Mouse (Mus musculus) midbrain, embryonic 13.5 days (tissue): Measurements from ENCODE around the gene Plod2. TPM values are rescaled to one million over a fixed set of nuclear protein-coding genes. Genes with fewer than 3 reads are reported as not detected.

ENCODE experiments used
- ATAC-seq: fragments of 200-750 bp; cut with Nextera tagmentation; 2 replicates; pipeline ENCODE4 v1.8.0; 2017; ENCODE audit warnings: mild to moderate bottlenecking, moderate TSS enrichment, moderate library complexity
- H3K27ac ChIP-seq: fragments of 300-500 bp; sonication (generic); 2 replicates; pipeline ENCODE4 v1.5.1; 2015; ENCODE audit warnings: inconsistent platforms, mild to moderate bottlenecking, moderate library complexity
- H3K27me3 ChIP-seq: fragments of 300-500 bp; sonication (generic); 2 replicates; pipeline ENCODE4 v1.6.1; 2015; ENCODE audit warnings: mild to moderate bottlenecking, inconsistent platforms
- H3K36me3 ChIP-seq: fragments of 300-500 bp; sonication (generic); 2 replicates; pipeline ENCODE4 v1.6.1; 2015; ENCODE audit warnings: mild to moderate bottlenecking, inconsistent platforms
- H3K4me1 ChIP-seq: fragments of 300-500 bp; sonication (generic); replicated peaks from 2 replicates; pipeline ENCODE4 v1.6.1; 2015; ENCODE audit warnings: inconsistent platforms
- H3K4me2 ChIP-seq: fragments of 300-500 bp; sonication (generic); replicated peaks from 2 replicates; pipeline ENCODE4 v1.6.1; 2015; ENCODE audit warnings: moderate library complexity, mild to moderate bottlenecking, inconsistent platforms
- H3K4me3 ChIP-seq: fragments of 300-500 bp; sonication (generic); replicated peaks from 2 replicates; pipeline ENCODE4 v1.5.1; 2015; ENCODE audit warnings: mild to moderate bottlenecking, inconsistent platforms
- H3K9ac ChIP-seq: fragments of 300-500 bp; sonication (generic); replicated peaks from 2 replicates; pipeline ENCODE4 v1.6.1; 2015; ENCODE audit warnings: mild to moderate bottlenecking, inconsistent platforms
- H3K9me3 ChIP-seq: fragments of 300-500 bp; sonication (generic); 2 replicates; pipeline ENCODE4 v1.6.1; 2016; ENCODE audit warnings: mild to moderate bottlenecking, inconsistent platforms
- WGBS: fragments of 180-500 bp; shearing (Covaris S2); methylation state at CpG from one replicate; pipeline ENCODE4 v1.1.7; 2015; 5-methylcytosine and 5-hydroxymethylcytosine counted together
- polyA plus RNA-seq: library from polyadenylated mRNA; unstranded; fragments of >200 nt; fragmentation: Nextera tagmentation; extraction: Ambion mirVana; gene quantifications from 2 replicates; pipeline ENCODE4 v1.2.1, GENCODE M21; 2015

Plod2 gene
- polyA plus RNA-seq, 1 experiment from 2014 or later = 11.1 TPM

DNA sequence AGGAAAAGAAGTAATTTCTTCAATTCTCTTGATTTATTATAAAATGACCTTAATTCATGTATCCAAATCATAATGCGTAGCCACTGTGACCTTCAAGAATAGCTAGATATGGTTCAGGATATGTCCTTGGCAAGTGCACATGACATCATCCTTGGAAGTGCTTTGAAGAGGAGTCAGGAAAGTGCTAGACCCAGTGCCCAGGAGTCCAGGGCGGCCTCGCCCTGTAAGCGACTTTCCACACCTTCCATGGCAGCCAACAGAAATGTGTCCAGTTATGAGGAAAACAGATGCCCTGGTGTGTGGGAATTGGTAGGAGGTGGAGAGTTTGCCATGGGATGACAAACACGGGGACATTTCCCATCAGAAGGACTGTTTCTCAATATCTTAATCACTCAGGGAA, 47.0 kb downstream of the Plod2 start:
- Histone ChIP-seq H3K36me3 (peaks cover 12% of the 10 kb centered on the region), H3K27me3 (no peaks in the 10 kb centered on the region), H3K27ac (no peak overlapping the region), H3K4me3 (no peak overlapping the region), H3K9me3 (no peaks in the 10 kb centered on the region), H3K4me2 (no peak overlapping the region), H3K4me1 (0 out of 2 replicates have a peak, but pooled peaks cover 2% of the 10 kb centered on the region), H3K9ac (no peak overlapping the region)
- WGBS = 94% methylated on average over 5 of the region's 5 CpGs
- no peak for ATAC-seq

DNA sequence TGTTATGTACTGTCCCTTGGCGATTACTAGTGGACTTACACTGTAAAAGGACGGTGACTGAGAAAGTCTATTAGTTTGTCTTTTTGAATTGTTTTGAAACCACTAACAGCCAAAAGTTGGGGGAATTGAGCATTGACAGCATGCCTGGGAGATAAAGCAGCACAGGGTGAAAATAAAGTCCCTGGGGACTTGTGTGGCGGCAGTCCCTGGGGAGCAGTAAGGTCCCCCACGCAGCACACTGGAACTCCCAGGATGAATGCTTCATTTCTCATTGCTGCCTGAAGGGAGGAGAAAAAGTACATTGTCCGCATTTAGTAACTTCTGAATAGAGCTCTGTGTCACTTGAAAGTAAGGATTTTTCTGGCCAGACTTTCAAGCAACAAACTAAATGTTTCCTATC, 49.5 kb downstream of the Plod2 start:
- Histone ChIP-seq H3K27me3 (no peaks in the 10 kb centered on the region), H3K4me2 (no peak overlapping the region), H3K4me1 (no peaks in the 10 kb centered on the region), H3K9me3 (no peaks in the 10 kb centered on the region), H3K27ac (no peak overlapping the region), H3K4me3 (no peak overlapping the region), H3K36me3 (peaks cover 9% of the 10 kb centered on the region), H3K9ac (no peak overlapping the region)
- 76% methylated on average over 5 of the region's 5 CpGs for WGBS
- no peak for ATAC-seq

DNA sequence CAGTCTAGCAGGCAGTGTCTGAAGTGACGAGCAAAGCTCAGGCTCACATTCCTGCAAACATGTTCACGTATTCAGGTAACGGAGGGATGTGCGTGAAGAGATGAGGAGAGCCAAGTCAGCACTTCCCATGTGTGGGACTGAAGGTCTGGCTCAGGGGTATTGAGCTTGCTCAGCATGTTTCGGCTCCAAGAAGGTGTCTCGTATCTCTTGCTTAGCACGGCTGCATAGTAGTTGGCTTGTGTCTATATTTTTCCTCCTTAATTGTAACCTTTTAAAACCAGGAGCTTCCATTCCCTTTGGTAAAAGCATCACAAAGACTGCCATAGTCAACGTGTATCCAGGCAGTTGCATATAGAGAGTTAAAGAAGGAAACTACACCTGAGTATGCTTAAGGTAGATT, 50.7 kb downstream of the Plod2 start:
- Histone ChIP-seq H3K36me3 (peaks cover 3% of the 10 kb centered on the region; the same call in 1 of the 2 replicates), H3K9ac (no peak overlapping the region), H3K4me1 (no peaks in the 10 kb centered on the region), H3K4me2 (no peak overlapping the region), H3K27ac (no peak overlapping the region), H3K4me3 (no peak overlapping the region), H3K9me3 (no peaks in the 10 kb centered on the region), H3K27me3 (no peaks in the 10 kb centered on the region)
- ATAC-seq = no peak
- WGBS = 93% methylated on average over 8 of the region's 8 CpGs

DNA sequence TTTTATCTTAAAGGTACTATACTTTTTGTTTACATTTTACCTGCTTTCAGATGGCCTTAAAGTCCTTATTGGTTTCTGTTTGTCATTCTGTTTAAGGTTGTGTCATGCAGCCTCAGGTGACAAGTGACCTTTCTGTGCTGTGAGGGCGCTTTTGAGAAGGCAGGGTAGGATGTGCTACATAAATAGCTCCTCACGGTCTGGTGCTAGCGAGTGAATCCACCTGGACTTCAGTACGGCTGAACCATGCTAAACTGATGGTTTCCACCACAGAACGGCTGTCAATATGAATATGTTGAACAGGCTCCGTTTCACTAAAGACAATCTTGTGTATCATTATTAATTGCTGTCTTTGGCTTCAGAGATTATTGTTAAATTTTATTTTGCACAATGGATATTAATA, 52.5 kb downstream of the Plod2 start:
- ATAC-seq = no peak
- no peak overlapping the region for H3K4me3 ChIP-seq
- H3K9me3 ChIP-seq = no peaks in the 10 kb centered on the region
- 81% methylated on average over 6 of the region's 6 CpGs for WGBS
- H3K4me2 ChIP-seq = no peak overlapping the region
- no peaks in the 10 kb centered on the region for H3K4me1 ChIP-seq
- H3K36me3 ChIP-seq = no peaks in the 10 kb centered on the region
- H3K27me3 ChIP-seq = no peaks in the 10 kb centered on the region
- H3K9ac ChIP-seq = no peak overlapping the region
- H3K27ac ChIP-seq = no peak overlapping the region

DNA sequence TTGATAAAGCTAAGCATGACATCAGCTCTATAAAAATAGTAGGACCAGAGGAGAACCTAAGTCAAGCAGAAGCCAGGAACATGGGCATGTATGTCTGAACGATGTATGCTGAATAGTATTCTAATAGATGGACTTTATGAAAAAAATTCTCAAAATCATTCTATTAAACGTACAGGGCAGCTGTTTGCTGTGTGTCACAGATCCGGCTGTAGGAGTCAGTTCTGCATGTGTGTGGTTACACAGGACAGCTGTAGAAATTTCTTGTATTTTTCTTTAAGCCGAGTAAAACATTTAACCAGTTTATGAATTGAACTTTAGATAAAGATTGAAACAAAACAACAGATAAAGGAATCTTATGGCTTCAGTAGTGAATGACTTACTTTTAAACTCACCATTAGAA, 53.3 kb downstream of the Plod2 start:
- Histone ChIP-seq H3K4me1 (no peaks in the 10 kb centered on the region), H3K9ac (no peak overlapping the region), H3K4me3 (no peak overlapping the region), H3K27ac (no peak overlapping the region), H3K9me3 (no peaks in the 10 kb centered on the region), H3K27me3 (no peaks in the 10 kb centered on the region), H3K4me2 (no peak overlapping the region), H3K36me3 (no peaks in the 10 kb centered on the region)
- ATAC-seq = no peak
- WGBS = 92% methylated on average over 4 of the region's 4 CpGs

DNA sequence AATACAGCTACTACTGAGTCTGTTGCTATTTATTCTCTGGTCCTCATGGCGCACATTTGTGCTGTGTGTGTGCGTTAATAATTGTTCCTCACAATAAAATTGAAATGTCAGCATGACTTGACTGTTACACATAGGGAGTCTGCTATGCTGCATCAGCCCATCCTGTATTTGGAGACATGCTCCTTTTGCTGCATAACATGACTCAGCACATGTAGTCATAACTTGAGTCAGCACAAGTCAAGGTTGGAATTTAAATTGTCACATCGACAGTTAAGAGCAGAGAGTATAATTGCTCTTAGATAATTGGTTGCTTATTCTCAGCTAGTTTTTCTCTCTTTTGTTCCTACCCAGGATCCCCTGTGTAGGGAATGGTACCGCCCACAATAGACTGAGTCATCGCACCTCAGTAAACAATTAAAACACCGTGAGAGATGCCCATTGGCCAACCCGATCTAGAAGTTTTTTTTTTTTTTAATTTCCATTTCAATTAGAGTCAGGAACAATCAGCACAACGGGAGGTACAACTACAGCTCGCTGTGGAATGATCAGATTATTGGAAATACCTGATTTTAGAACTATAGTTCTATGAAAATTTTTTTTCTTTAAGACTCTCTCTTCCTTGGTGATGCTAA, 55.0 kb downstream of the Plod2 start:
- no peak overlapping the region for H3K27ac ChIP-seq
- H3K4me2 ChIP-seq = no peak overlapping the region
- no peak for ATAC-seq
- no peaks in the 10 kb centered on the region for H3K27me3 ChIP-seq
- no peak overlapping the region for H3K9ac ChIP-seq
- no peak overlapping the region for H3K4me3 ChIP-seq
- no peaks in the 10 kb centered on the region for H3K4me1 ChIP-seq
- H3K9me3 ChIP-seq = no peaks in the 10 kb centered on the region
- 88% methylated on average over 9 of the region's 9 CpGs for WGBS
- no peaks in the 10 kb centered on the region for H3K36me3 ChIP-seq

DNA sequence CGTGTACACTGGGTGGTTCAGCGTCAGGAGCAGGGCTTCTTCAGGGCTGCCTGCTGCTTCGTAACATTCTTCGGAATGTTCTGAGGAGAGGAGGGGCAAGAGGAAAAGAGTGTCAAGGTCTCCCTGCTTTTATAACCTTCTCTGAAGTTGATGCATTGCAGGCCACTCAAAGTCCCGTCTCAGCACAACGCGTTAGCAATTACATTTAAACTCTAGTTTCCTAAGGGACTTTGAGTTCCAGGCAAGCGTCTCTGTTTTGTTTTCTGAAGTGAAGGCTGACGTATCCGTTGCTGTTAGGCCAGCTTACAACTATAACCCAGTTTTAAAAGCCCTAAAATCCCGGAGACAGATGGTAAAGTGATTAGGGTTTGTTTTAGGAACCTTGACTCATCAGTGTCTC, 55.8 kb downstream of the Plod2 start:
- H3K4me1 ChIP-seq = no peaks in the 10 kb centered on the region
- no peaks in the 10 kb centered on the region for H3K36me3 ChIP-seq
- no peaks in the 10 kb centered on the region for H3K9me3 ChIP-seq
- WGBS = 81% methylated on average over 11 of the region's 11 CpGs
- H3K4me3 ChIP-seq = no peak overlapping the region
- no peak overlapping the region for H3K4me2 ChIP-seq
- no peak for ATAC-seq
- no peaks in the 10 kb centered on the region for H3K27me3 ChIP-seq
- no peak overlapping the region for H3K9ac ChIP-seq
- no peak overlapping the region for H3K27ac ChIP-seq

DNA sequence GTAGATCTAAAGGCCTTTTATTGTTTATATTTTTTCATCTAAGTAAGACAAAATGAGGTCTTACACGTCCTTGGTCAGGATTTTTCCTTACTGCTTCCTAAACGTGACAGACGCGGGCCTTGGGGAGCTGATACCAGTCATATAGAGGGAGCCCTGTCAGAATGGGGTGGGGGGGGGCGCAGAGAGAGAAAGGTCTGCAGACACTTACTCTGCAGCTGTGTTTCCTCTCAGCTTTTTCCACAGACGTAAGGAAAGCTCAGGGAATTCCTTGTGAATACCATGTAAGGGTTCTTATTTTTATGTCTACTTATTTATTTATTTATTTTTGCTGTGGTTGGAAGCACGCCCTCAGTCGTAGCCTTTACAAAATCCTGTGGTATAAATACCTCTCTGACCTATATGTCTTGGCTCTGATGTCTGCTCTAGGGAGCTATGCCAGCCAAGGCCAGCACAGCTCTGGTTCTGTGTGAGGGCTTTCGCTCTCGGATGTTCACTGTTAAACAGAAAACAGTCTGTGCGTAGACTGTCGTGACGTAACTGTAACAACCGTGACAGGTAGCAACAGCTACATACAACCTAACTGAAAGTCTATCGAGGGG, 58.0 kb downstream of the Plod2 start:
- no peaks in the 10 kb centered on the region for H3K9me3 ChIP-seq
- no peak overlapping the region for H3K27ac ChIP-seq
- H3K36me3 ChIP-seq = no peaks in the 10 kb centered on the region
- H3K4me3 ChIP-seq = no peak overlapping the region
- H3K27me3 ChIP-seq = no peaks in the 10 kb centered on the region
- ATAC-seq = no peak
- H3K4me2 ChIP-seq = no peak overlapping the region
- H3K4me1 ChIP-seq = no peaks in the 10 kb centered on the region
- H3K9ac ChIP-seq = no peak overlapping the region
- 92% methylated on average over 15 of the region's 15 CpGs for WGBS

DNA sequence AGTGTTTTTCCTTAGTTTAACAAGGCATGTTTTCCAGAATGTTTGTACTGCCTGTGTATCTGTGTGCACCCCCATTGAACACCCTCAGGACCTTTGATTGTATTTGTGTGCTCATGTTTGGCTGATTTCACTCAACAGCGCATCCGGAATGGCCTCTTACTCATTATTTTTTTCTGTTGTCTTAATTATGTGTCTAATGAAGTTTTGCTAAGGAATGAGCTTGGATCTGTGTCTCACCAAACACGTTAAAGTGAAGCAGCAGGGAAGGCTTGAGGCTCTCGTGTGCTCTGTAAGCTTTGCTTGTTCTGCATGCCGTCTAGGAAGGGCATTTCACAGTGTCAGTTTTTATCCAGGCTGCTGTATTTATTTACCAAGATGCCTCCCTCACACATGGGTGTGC, 59.5 kb downstream of the Plod2 start:
- H3K4me1 ChIP-seq = no peaks in the 10 kb centered on the region
- no peak overlapping the region for H3K4me2 ChIP-seq
- WGBS = 80% methylated on average over 5 of the region's 5 CpGs
- H3K9ac ChIP-seq = no peak overlapping the region
- ATAC-seq = no peak
- no peaks in the 10 kb centered on the region for H3K9me3 ChIP-seq
- no peaks in the 10 kb centered on the region for H3K27me3 ChIP-seq
- no peak overlapping the region for H3K4me3 ChIP-seq
- no peaks in the 10 kb centered on the region for H3K36me3 ChIP-seq
- H3K27ac ChIP-seq = no peak overlapping the region

DNA sequence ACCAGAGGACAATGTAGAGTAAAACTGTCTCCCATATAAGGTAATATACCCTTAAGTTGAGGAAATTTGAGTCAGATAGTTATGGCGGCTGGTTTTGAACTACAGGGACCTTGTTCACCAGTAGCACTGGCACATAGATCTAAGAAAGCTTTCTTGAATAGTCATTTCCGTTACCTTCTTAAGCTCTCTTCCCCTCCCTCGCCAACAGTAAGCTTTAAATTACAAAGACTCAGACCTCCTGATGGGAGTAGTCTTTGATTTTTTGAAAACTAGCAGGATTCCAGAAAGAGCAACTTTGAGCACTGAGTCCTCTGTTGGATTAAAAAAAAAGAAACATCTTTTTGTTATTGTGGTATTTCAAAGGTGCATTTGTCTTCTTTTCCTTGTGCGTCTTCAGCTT, 61.5 kb downstream of the Plod2 start:
- no peaks in the 10 kb centered on the region for H3K36me3 ChIP-seq
- no peaks in the 10 kb centered on the region for H3K27me3 ChIP-seq
- H3K27ac ChIP-seq = no peak overlapping the region
- H3K9ac ChIP-seq = no peak overlapping the region
- no peak for ATAC-seq
- no peaks in the 10 kb centered on the region for H3K9me3 ChIP-seq
- WGBS = 59% methylated on average over 4 of the region's 4 CpGs
- no peak overlapping the region for H3K4me2 ChIP-seq
- H3K4me3 ChIP-seq = no peak overlapping the region
- no peaks in the 10 kb centered on the region for H3K4me1 ChIP-seq

DNA sequence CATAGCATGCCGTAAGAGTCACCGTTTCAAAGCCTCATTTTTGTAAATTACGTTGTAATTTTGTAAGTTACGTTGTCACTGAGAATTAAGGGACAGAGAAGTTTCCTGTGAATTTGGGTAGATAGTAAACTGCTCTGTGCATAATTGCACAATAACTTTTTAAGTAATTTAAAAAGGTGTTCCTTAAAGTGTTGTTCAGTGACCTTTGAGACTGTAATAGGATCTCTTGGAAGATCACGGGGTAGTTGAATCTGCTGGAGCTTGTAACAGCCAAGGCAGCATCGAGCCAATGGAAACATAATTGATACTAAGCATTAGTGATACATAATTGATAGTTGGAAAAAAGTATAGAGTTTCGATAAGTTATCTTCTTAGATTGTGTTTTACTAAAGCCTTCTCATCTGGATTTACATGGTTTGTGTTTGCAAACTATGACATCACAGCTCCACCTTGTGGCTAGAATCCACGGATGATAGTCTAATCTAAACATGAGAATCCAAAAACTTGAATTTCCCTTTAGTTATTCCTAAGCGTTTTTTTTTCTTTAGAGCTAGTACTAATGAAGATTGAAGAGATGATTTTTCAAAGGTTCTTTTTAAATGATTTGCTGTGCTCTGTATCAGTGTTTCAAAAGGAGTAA, 68.7 kb downstream of the Plod2 start:
- H3K4me2 ChIP-seq = no peak overlapping the region
- no peaks in the 10 kb centered on the region for H3K36me3 ChIP-seq
- no peak for ATAC-seq
- 73% methylated on average over 9 of the region's 9 CpGs for WGBS
- no peaks in the 10 kb centered on the region for H3K4me1 ChIP-seq
- H3K27me3 ChIP-seq = no peaks in the 10 kb centered on the region
- H3K4me3 ChIP-seq = no peak overlapping the region
- H3K9me3 ChIP-seq = no peaks in the 10 kb centered on the region
- H3K27ac ChIP-seq = no peak overlapping the region
- no peak overlapping the region for H3K9ac ChIP-seq

DNA sequence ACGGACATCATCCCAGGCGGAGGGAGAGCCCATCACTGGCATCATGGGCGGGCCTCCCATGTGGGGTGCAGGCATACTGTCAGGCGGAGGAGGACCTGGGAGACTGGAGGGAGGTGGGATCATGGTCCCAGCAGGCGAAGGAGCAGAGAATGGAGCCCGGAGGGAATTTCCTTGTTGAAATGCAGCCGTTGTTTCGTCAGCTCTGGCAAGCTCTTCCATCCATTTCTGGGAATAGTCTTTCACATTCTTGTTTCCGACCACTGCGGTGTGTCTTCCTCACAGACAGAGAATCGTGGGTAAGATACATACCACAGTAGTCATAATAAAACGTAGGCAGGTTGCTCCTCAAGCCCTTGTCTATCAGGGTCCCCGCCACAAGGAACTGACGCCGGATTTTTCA, 70.6 kb downstream of the Plod2 start:
- no peak overlapping the region for H3K4me3 ChIP-seq
- WGBS = 94% methylated on average over 15 of the region's 15 CpGs
- no peak for ATAC-seq

More for the DNA sequence above, 70.6 kb downstream of the Plod2 start:
- Histone ChIP-seq H3K9ac (no peak overlapping the region), H3K36me3 (no peaks in the 10 kb centered on the region), H3K9me3 (no peaks in the 10 kb centered on the region), H3K27me3 (no peaks in the 10 kb centered on the region), H3K27ac (no peak overlapping the region), H3K4me2 (no peak overlapping the region), H3K4me1 (no peaks in the 10 kb centered on the region)
